Mouse (Mus musculus) embryonic facial prominence, embryonic 14.5 days (tissue): ENCODE results near the gene Gpr25. TPM values are rescaled to one million over a fixed set of nuclear protein-coding genes. Genes with fewer than 3 reads are reported as not detected.

Source experiments
- ATAC-seq: fragments of 200-750 bp; cut with Nextera tagmentation; 2 replicates; pipeline ENCODE4 v1.8.0; 2017; ENCODE audit warnings: low read depth, moderate number of reproducible peaks, moderate TSS enrichment
- DNase-seq: peaks from one replicate; pipeline ENCODE4 v3.0.0-alpha.2; 2015; ENCODE audit warnings: low spot score
- H3K27ac ChIP-seq: fragments of 300-500 bp; sonication (generic); replicated peaks from 2 replicates; pipeline ENCODE4 v1.5.1; 2014; ENCODE audit warnings: low read depth, mild to moderate bottlenecking, low read length, moderate library complexity
- H3K27me3 ChIP-seq: fragments of 300-500 bp; sonication (generic); replicated peaks from 2 replicates; pipeline ENCODE4 v1.6.1; 2014; ENCODE audit warnings: low read length; ENCODE audit not compliant: control insufficient read depth, insufficient read depth
- H3K36me3 ChIP-seq: fragments of 300-500 bp; sonication (generic); 2 replicates; pipeline ENCODE4 v1.6.1; 2014; ENCODE audit warnings: low read length, mixed read lengths; ENCODE audit not compliant: control insufficient read depth, insufficient read depth
- H3K4me1 ChIP-seq: fragments of 300-500 bp; sonication (generic); 2 replicates; pipeline ENCODE4 v1.6.1; 2014; ENCODE audit warnings: antibody characterized with exemption, low read length; ENCODE audit not compliant: control insufficient read depth, insufficient read depth
- H3K4me2 ChIP-seq: fragments of 300-500 bp; sonication (generic); 2 replicates; pipeline ENCODE4 v1.6.1; 2014; ENCODE audit warnings: low read depth, mild to moderate bottlenecking, low read length, moderate library complexity, mixed read lengths
- H3K4me3 ChIP-seq: fragments of 300-500 bp; sonication (generic); 2 replicates; pipeline ENCODE4 v1.5.1; 2014; ENCODE audit warnings: low read depth, mild to moderate bottlenecking, low read length
- H3K9ac ChIP-seq: fragments of 300-500 bp; sonication (generic); 2 replicates; pipeline ENCODE4 v1.6.1; 2014; ENCODE audit warnings: low read depth, mild to moderate bottlenecking, low read length, moderate library complexity, mixed read lengths
- H3K9me3 ChIP-seq: fragments of 300-500 bp; sonication (generic); 2 replicates; pipeline ENCODE4 v1.6.1; 2016; ENCODE audit warnings: low read length; ENCODE audit not compliant: control insufficient read depth
- WGBS: fragments of 180-500 bp; shearing (Covaris S2); extraction: QIAGEN DNeasy Blood & Tissue Kit; methylation state at CpG from one replicate; pipeline ENCODE4 v1.1.7; 2014; 5-methylcytosine and 5-hydroxymethylcytosine counted together
- polyA plus RNA-seq: library from polyadenylated mRNA; unstranded; fragments of >200 nt; fragmentation: Nextera tagmentation; extraction: Ambion mirVana; gene quantifications from 2 replicates; pipeline ENCODE4 v1.2.1, GENCODE M21; 2014

Gene Gpr25
- polyA plus RNA-seq, 1 experiment from 2014 or later = not detected

- DNase-seq = no peak
- Histone ChIP-seq H3K4me2 (no peak overlapping the region), H3K36me3 (peaks cover 65% of the 10 kb centered on the region), H3K4me3 (no peak overlapping the region), H3K27ac (no peak overlapping the region), H3K27me3 (no peaks in the 10 kb centered on the region), H3K4me1 (no peaks in the 10 kb centered on the region), H3K9me3 (no peaks in the 10 kb centered on the region), H3K9ac (no peak overlapping the region)
- 78% methylated on average over 9 of the region's 10 CpGs for WGBS
- ATAC-seq = no peak
Observed at GRCm38 (mm10) chr1:136220037-136220871, 40.4 kb downstream of the Gpr25 start.

DNA sequence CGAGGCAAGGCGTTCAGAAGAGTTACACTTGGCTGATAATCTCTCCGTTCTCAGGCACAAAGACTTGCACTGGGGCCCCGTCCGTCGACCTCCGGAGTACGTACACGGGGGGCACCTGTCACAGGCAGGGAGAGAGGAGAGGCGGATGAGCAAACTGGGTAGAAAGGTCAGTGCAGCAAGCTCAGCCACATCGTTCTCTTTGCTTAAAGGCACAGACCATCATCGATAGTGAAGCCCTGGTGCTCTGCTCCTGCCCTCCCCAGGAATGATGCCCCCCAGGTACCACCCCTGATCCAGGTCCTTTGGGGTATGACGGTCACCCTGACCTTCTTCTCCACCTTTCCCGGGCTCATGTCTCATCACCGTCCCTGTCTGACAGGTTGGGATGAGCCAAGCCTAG, 46.4 kb downstream of the Gpr25 start:
- whole genome bisulfite sequencing = 90% methylated on average over 15 of the region's 15 CpGs
- no peak for ATAC-seq
- Histone ChIP-seq H3K27ac (no peak overlapping the region), H3K4me2 (no peak overlapping the region), H3K9ac (no peak overlapping the region), H3K4me3 (no peak overlapping the region), H3K4me1 (no peaks in the 10 kb centered on the region), H3K27me3 (no peaks in the 10 kb centered on the region), H3K9me3 (no peaks in the 10 kb centered on the region), H3K36me3 (peaks cover 38% of the 10 kb centered on the region)
- DNase-seq = no peak

DNA sequence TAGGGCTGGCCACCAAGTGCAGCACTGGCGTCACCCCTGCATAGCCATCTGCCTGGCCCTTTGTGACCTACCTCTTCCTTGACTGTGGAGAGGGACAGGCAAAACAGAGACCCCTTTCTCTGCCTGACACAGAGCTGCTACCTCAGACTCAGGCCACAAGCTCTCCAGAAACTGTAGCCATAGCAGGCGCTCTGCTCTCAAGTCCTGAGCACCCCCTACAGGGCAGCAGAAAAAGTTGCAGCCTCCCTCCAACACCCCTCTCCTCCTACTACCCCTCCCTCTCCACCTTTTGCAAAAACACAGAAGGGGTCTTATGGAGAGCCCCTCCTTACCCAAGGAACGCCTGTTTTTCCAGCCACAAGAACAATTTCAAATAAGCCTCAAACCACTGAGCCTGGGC, 47.9 kb downstream of the Gpr25 start, which contains the start of gene Mroh3:
TSS of gene Mroh3 (minus strand) at position 26 of the 400 bp plus-strand sequence.
- peak; percentile 62 for DNase-seq
- peaks cover 25% of the 10 kb centered on the region for H3K36me3 ChIP-seq

More for the DNA sequence above, 47.9 kb downstream of the Gpr25 start, which contains the start of gene Mroh3:
- Histone ChIP-seq H3K27me3 (no peaks in the 10 kb centered on the region), H3K9ac (no peak within 1 kb of the TSS), H3K4me1 (no peaks in the 10 kb centered on the region), H3K9me3 (no peaks in the 10 kb centered on the region), H3K4me3 (no peak within 1 kb of the TSS), H3K4me2 (no peak within 1 kb of the TSS), H3K27ac (no peak within 1 kb of the TSS)
- ATAC-seq = peak; percentile 64
- WGBS = 31% methylated on average over 3 of the region's 3 CpGs

Other genes starting within 250 kb of the Gpr25 start
- 0.67 TPM in 1 of 2 replicates, not detected in the other for gene Ascl5, start 210.1 kb downstream of the Gpr25 start, polyA plus RNA-seq
- gene Cacna1s, start 208.1 kb downstream of the Gpr25 start, polyA plus RNA-seq = 11.2 and 12.1 TPM in 2 replicates
- gene Kif21b, start 129.5 kb downstream of the Gpr25 start, polyA plus RNA-seq = 2.8 and 3.3 TPM in 2 replicates
- gene Mroh3, start 48.0 kb downstream of the Gpr25 start, polyA plus RNA-seq = not detected in 2 replicates
- 8.0 and 10.8 TPM in 2 replicates for gene Inava, start 26.6 kb downstream of the Gpr25 start, polyA plus RNA-seq
- 18.4 and 20.3 TPM in 2 replicates for gene Camsap2, start 85.2 kb upstream of the Gpr25 start, polyA plus RNA-seq
- gene Ddx59, start 154.4 kb upstream of the Gpr25 start, polyA plus RNA-seq = 17.0 and 18.7 TPM in 2 replicates
- gene Kif14, start 205.5 kb upstream of the Gpr25 start, polyA plus RNA-seq = 5.7 and 6.6 TPM in 2 replicates